Mouse (Mus musculus): Measurements from ENCODE around the gene Rhbdd3. TPM values are rescaled to one million over a fixed set of nuclear protein-coding genes. Genes with fewer than 3 reads are reported as not detected.

Gene Rhbdd3
- 10 to 100 TPM; 29.2 to 36.9 TPM for total RNA-seq (2021)
- long read RNA-seq, experiment 1, transcript Rhbdd3-202 (9 exons, 2,333 nt): major isoform, 41 of 90 reads
- long read RNA-seq, experiment 1, partial matches to known transcripts: 19 of 90 reads
- long read RNA-seq, experiment 1, other reads (novel, unspliced or antisense): 28 of 90 reads
- long read RNA-seq, experiment 2, transcript Rhbdd3-202 (9 exons, 2,333 nt): major isoform, 27 of 58 reads
- long read RNA-seq, experiment 2, partial matches to known transcripts: 7 of 58 reads
- long read RNA-seq, experiment 2, other reads (novel, unspliced or antisense): 23 of 58 reads

DNA sequence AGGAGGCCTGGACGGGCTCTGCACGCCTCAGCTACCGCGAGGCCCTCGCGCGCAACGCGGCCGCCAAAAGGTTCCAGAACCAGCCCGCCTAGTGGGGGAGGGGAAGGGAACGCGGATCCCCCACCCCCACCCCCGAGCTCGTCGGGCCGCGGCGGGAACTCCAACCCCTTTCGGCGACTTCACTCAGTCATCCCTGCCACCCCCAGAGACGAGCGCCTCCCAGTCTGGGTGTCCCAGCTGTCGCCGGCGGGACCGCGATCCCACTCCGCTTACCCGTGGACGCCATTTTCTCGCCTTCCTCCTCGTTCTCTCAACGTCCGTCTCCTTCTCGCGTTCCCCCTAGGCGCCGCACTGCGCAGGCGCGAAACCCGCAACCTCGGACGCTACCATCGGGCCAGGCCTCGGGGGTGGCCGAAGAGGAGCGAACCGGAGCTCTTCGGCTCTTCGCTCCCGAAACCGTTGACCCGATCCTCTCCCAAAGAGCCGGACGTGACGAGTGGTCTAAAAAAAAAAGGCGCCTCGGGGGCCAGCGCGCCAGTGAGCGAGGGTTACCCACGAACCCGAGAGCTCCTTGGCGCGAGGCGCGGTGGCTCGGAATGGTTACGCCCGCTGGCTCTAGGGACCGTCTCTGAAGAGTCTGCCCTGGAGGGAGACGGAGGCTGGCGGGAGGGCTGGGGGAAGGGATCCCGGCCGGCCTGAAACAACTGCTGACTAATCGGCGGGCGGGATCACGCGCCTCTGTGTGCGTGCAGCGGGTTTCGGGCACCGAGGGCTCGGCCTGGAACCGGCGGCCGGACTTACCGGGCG is at the start of gene Rhbdd3, which contains the start of gene Ewsr1:
Rhbdd3 (plus strand) TSS at position 191 of the 807 bp plus-strand sequence.
Ewsr1 (minus strand) TSS at position 531 of the 807 bp plus-strand sequence.
- DNase-seq (ENCODE audit: low spot score): peak; percentile 98

DNA sequence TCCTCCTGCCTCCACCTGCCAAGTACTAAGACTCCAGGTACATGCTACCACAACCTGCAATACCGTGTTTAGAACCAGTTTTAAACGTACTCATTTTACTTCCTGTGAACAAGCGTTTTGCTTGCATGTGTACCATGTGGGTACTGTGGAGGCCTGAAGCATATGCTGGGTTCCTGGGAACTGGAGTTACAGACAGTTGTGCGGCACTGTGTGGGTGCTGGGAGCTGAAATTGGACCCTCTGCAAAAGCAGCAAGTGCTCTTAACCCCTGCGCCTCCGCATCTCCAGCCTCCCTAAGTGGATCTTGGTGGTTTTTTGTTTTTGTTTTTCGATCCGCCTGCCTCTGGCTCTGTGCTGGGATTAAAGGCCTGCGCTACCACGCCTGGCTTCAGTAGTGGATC is 47.1 kb upstream of the Rhbdd3 start:
- DNase-seq (ENCODE audit: low spot score): no peak

DNA sequence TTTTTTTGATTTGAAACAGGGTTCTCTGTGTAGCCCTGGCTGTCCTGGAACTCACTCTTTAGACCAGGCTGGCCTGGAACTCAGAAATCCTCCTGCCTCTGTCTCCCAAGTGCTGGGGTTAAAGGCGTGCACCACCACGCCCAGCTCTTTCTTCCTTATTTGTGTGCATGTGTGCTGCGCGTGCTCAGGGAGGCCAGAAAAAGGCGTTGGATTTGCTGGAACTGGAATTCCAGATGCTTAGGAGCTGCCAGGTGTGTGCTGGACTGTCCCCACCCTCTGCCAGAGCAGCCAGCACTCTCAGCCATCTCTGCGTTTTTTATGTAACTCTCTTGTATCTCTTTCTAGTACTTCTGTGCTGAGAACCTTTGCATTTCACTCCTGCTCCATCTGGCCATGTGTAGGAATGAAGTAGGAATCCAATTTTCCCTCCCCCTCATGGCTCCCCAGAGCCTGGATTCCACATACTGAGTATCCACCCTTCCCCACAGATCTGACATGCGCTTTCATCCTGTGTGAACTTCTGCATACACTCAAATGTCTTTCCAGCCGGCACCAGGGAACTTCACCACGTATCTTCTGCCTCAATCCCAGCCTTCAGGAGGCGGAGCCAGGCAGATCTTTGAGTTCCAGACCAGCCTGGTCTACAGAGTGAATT is 46.4 kb upstream of the Rhbdd3 start:
- DNase-seq (ENCODE audit: low spot score): no peak

DNA sequence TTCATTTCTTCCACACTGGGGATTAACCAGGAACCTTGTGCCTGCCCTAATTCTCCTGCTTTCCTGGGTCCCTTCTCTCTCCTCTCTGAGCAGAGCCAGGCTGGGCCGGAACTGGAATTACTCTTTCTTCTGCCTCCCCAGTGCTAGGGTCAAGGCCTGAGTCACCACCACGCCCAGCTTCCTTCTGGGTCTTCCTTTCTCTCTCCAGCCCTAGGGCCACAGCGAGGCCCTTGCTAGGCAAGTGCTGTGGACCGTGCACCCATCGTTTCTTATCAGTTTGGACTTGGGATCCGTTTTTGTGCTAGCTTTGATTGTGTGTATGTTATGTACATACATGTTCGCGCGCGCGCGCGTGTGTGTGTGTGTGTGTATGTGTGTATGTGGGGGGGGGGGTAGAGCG is 44.6 kb upstream of the Rhbdd3 start:
- no peak for DNase-seq (ENCODE audit: low spot score)

DNA sequence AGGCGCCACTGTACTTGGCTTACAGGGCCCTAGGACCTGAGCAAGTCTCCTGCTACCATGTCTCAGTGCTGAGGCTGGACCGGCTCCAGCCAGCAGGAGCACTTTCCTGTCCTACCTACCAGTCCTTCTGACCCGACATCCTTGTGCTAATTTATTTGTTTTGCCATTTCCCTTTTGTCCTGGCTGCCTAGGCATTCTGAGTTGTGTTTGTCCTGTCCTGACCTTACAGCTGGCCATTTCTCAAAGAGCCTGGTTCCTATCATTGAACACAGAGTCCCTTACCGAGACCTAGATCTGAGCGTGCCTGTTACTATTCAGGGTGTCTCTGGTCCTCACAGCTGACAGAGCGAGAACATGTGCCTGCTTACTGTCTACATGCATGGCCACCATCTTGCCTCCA is 43.9 kb upstream of the Rhbdd3 start:
- no peak for DNase-seq (ENCODE audit: low spot score)

DNA sequence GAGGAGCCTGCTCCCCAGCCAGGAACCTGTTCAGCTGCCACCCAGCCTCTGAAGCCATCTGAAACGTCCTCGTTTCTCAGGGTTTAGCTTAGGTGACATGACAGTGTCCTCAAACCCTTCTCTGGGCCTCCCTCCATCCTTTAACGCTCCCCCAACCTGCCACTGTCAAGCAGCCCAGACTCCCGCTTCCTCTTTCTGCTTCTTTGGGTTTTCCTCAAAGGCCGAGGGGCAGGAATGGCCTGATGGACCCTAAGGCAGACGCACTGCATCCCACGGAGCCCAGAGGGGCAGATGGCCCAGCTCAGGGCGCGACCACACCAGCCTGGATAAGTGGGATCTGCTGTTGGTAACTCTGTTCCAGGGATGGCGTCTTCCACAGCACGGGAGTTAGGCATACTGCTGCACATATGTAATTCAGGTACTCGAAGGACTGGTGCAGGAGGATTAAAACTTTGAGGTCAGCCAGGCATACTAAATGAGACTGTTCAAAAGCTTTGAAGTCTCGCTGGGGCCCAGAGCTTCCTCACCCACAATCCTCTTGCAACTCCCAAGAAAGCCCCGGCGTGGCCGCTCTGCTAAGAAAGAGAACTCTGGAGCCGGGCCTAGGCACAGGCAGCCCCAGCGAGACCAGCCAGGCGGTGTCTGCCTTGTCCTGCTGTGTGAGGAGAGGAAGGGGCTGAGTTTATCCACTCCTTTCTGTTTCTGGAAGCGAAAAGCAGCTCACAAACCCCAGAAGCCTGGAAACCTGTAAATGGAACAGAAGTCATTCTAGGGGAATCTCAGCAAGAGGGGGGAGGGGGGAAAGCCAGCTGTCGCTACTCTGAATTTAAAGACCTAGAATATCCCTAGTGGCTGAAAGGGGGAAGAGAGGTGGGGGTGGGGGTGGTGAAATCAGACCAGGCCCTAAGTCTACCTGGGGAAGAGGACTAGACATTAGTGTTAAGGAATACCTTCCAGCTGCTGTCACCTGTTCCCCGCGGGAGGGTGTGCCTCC is 42.5 kb upstream of the Rhbdd3 start:
- no peak for DNase-seq (ENCODE audit: low spot score)

DNA sequence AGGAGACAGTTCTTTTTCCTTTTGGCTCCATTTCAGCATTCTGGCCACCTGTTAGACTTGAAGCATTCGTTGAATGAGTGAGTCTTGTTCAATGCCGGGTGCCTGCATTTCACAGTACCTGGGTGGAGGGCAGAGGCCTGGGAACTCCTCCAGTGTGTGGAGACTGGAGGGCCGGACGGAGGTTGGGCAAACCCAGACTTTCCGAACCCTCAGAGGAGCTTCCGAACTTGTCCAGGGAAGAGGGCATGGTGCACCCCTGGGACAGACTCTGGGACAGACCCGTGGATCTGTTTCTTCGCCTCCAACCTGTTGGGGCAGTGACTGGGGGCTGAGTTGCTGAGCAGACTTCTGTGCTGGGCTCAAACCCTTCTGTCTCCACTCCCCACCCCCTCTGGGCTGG is 41.7 kb upstream of the Rhbdd3 start:
- DNase-seq (ENCODE audit: low spot score): no peak

DNA sequence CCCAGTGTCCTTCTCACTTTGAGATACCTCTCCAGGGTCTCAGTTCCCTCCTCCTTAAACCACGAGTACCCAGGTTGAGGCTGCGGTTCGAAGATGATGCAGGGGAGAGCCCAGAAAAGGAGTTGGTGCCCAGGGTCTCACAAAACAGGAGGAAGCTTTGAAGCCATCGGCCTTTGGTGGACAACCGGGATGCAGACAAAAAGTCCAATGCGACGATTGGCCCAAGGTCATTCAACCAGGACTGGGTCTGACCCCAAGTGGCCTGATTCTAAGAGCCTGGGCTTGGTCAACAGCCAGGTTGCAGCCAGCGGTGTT is 41.2 kb upstream of the Rhbdd3 start:
- no peak for DNase-seq (ENCODE audit: low spot score)

DNA sequence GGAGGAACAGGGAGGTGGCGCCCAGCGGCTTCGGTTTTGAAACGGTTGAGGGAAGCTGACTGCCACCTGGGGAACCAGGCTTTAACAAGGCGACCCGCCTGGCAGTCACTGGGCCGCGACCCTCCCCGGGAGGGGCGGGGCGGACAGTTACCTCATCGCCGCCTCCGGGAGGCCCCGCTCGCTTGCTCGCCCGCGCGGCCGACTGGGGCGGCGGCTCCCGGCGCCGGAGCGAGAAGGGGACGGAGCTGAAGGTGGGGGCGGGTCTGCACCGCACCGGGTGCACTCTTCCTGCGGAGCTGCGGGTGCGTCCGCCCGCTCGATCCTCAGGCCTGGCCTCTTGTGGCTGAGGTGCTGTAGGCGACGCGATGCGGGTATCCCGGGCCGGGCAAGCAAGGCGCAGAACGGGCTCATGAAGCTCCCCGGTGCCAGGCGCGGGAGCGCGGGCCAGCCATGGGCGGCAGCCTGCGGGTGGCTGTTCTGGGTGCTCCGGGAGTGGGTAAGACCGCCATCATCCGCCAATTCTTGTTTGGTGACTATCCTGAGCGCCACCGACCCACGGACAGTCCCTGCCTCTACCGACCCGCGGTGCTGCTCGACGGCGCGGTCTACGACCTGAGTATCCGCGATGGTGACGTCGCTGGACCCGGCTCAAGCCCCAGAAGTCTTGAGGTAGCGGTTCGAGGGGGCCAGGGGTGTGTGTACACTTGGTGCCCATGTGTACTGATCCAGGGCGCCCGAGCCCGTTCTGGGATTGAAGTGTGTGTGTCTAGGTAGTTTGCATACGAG is 40.7 kb upstream of the Rhbdd3 start, which contains the start of gene Rasl10a:
Rasl10a (plus strand) TSS at position 273 of the 786 bp plus-strand sequence.
- DNase-seq (ENCODE audit: low spot score): no peak

DNA sequence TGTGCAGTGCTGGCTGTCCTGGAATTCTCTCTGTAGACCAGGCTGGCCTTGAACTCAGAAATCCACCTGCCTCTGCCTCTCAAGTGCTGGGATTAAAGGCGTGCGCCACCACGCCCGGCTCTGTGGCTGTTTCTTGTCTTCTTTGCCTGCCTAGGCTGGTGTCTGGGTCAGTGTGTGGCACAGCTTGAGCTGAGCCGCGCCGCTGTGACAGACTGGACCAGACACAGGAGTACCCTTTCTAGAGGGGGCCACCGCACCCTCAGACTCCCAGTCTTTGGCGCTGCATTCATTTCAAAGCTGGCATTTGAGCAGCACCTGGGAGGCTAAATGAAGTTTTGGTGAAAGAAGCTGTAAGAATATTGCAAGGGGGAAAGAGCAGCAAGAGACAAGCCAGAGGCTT is 39.9 kb upstream of the Rhbdd3 start:
- no peak for DNase-seq (ENCODE audit: low spot score)

DNA sequence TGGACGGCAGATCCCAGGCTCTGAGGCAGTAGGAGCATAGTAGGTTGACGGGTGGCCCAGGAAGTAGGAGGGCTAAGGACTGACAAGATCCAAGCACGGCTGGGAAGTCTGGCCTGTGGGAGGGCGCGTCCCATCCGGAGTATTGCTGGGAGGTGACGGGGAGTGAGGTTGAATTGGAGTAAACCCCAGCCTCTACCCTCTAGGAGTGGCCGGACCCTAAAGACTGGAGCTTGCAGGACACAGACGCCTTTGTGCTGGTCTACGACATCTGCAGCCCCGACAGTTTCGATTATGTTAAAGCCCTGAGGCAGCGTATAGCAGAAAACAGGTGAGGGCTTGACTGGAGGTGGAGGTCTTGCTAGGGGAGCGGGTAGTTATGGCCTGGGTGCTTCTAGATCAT is 39.5 kb upstream of the Rhbdd3 start:
- no peak for DNase-seq (ENCODE audit: low spot score)

DNA sequence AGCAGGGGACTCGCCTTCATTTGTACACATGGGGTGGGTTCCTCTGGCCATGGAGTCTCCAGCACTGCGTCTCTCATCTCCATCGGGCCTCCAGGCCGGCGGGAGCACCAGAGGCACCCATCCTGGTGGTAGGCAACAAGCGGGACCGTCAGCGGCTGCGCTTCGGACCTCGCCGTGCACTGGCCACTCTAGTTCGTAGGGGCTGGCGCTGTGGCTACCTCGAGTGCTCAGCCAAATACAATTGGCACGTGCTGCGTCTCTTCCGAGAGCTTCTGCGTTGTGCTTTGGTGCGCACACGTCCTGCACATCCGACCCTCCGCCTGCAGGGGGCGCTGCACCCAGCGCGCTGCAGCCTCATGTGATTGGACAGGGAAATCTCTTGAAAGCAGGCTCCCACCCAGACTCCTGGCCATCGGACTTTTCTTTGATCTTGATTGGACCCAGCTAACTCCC is 39.0 kb upstream of the Rhbdd3 start:
- DNase-seq (ENCODE audit: low spot score): no peak

DNA sequence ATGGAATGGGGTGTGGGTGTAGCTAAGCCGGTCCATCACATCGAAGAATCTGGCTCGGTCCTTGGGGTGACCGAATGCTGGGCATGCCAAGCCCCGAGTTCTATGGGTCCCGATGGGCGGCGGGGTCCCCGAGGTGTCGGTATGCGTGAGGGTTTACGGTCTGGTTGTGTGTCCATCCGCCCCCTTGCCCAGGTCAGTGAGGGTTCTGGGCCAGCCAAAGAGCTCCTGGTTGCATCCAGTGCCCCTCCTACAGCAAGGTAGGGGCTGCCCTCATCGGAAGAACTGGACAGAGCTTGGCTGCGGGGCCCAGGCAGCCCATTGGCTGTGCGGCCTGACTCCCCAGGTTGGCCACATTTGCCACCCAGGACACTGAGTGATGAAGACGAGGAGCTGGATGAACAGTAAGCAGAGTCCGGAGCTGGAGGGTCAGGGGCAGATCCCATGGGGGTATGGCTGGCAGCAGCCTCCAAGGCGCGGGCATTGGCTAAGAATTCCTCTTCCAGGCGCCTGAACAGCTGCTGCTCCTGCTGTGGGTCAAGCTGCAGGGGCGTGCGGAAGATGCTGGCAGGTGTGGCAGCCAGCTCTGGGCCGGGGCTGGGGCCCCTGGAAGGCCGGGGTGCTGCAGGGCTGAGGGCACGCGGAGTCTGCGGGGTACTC is 37.8 kb upstream of the Rhbdd3 start:
- no peak for DNase-seq (ENCODE audit: low spot score)

DNA sequence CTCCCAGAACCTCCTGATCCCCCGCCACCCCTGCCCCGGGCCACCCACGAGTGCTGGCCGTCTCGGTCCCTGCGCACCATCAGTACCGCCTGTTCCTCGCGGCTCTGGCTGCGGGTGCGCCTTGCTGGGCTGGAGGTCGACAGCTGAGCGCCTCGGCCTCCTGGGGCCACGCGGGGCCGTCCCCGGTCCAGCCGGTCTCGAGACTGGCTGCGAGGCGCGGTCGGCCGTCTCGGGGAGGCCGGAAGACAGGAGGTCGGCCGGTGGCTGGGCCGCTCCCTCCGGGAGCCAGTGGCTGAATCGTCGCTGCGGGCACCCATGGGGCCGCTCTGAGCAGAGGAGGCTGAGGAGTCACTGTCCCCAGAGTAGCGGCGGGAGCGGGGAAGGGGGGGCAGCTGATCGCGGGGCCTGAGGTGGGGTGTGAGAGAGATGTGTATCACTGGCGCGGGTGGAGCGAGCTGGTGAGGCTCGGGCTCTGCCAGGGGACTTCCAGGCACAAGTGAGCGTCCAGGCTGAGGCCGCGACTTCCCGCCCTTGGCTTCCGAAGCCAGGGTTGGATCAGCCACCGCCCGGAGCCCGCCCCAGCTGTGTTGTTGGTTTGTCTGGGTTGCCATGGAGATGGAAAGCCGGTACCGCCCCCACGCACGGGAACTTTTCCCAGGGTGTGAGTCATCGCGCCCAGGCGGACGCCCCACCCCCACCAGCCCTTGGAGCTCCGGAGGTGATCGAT is 37.1 kb upstream of the Rhbdd3 start:
- DNase-seq (ENCODE audit: low spot score): peak; percentile 93

DNA sequence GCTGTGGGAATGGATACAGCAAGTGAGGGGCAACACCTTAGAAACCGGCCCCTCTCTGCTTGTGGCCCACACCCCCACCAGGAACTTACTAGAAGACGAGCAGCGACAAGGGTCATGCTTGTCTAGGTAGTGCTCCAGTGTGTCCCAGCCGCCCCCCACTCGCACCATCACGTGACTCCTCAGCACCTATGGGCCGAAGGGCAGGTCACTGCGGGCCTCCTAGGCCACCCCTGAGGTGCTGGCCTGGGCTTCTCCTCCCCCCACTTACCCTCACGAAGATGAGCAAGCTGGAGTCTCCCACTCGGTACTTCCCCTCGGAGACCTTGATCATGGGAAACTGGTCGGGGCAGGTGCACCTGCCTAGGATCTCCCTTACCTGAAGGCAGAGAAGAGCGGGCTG is 36.4 kb upstream of the Rhbdd3 start:
- no peak for DNase-seq (ENCODE audit: low spot score)

DNA sequence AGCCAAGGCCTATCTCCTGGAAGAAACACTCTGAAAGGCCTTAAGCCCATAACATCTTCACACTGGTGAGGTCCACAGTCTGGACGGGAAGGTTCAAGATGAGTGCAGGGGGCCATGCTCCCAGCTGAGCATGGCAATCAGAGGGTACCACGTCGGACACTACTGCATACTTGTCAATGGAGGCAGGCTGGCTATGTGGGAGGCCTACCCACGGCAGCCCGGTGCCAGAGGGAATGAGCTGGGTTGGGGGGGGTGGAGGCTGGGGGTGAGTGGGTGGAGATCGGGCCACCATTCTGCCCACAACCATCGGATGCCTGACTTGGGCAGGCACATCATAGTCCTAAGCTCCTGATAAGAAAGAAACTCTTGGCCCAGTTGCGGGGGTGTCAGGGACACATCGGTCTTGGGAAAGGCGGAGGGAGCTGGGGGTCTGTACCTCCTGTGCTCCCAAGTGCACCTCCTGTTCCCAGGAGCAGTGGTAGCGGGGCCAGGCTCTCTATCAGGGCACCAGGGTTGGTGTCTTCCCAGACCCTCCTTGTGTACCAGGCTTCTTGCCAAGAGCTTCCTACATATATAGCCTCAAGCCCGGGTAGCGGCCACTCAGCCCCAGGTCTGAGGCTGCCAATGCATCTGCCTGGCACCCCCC is 35.7 kb upstream of the Rhbdd3 start:
- DNase-seq (ENCODE audit: low spot score): no peak

DNA sequence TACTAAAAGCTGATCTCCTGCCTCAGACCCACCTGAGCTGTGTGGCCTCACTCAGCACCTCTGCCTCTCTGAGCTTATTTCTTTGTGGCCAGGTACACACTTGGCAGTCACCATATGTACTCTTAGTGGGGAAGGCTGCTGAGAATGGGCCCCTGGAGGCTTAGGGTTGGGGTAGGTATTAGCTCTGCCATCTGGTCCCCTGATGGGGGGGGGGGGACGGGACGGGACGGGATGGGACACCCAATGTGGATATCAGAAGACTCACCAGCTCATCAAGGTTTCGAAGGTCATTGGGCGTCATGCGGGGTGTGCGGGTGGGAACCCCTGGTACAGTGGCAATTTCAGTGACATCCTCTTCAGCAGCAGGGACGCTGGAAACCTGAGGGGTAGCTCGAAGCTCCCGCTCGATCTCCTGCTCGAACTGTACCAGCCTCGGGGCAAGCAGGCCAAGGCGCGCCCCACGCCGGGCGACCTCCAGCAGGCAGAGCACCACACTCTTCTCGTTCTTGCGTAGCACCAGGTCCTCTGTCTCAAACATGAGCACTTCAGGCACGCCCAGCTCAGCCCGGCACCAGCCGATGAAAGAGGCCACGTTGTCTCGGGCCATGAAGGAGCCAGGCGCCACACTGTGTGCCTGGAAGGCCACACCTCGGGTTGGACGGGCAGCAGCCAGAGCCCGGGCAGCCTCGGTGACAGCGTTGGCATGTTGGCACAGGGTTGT is 35.0 kb upstream of the Rhbdd3 start:
- DNase-seq (ENCODE audit: low spot score): no peak

Data from gastrocnemius, adult 18-20 months (tissue).